ENCODE assay signal across 20 mouse cellular contexts in genomic region chr16:18631141-18631540, GRCm38 (mm10). TPM values are rescaled to one million over a fixed set of nuclear protein-coding genes. Genes with fewer than 3 reads are reported as not detected.
"Had no signal": no experiment of that assay in that cellular context is flagged by ENCODE, and none has a peak within 500 bp of the region (broad histone marks: within the 10 kb centered on the region; RNA-seq: fewer than 3 reads in every experiment).

No protein-coding gene starts in this region.

- H3K4me3 ChIP-seq: intestine, embryonic 15.5 days; layer of hippocampus, adult 2 months; left cerebral cortex, adult 2 months; limb, embryonic 12.5 days; midbrain, embryonic 13.5 days had no signal

- DNase-seq: kidney, adult 11 months; kidney, adult 8-10 months; layer of hippocampus, adult 9-11 months; layer of hippocampus, postnatal 36 days; left cerebral cortex, postnatal 4 days; liver, postnatal 0 days; lung, embryonic 14.5 days; thymus, adult 18-20 months; thymus, postnatal 14 days had no signal

- H3K36me3 ChIP-seq: intestine, embryonic 15.5 days; limb, embryonic 12.5 days; limb, embryonic 15.5 days; midbrain, embryonic 13.5 days had no signal

- H3K9me3 ChIP-seq: intestine, embryonic 15.5 days; limb, embryonic 15.5 days; midbrain, embryonic 13.5 days had no signal

- H3K27me3 ChIP-seq: limb, embryonic 15.5 days had no signal

- H3K27ac ChIP-seq: intestine, embryonic 15.5 days; layer of hippocampus, adult 2 months; left cerebral cortex, adult 2 months; limb, embryonic 12.5 days; liver, embryonic 14.5 days; macrophage; midbrain, embryonic 13.5 days; stomach, postnatal 0 days had no signal

RNA-seq across cellular contexts. Expression of gene Gm49601, which starts 4.9 kb away (rescaled TPM):
- polyA plus RNA-seq: liver, embryonic 11.5 days; liver, postnatal 0 days; macrophage had no signal

RNA-seq across cellular contexts. Expression of gene Tbx1, which starts 40.7 kb away (rescaled TPM):
- total RNA-seq: megakaryocyte, adult 5-6 weeks had no signal
- polyA plus RNA-seq: liver, postnatal 0 days; macrophage had no signal
